Mouse (Mus musculus) bone marrow, adult 2 months (tissue): ENCODE data around the gene Actr1a. TPM values are rescaled to one million over a fixed set of nuclear protein-coding genes. Genes with fewer than 3 reads are reported as not detected.

Experiments
- H3K27ac ChIP-seq: fragments of 200-500 bp; 2 replicates; pipeline ENCODE4 v1.5.1; 2012; ENCODE audit warnings: low read depth, mild to moderate bottlenecking, control low read depth, inconsistent platforms, low read length; ENCODE audit not compliant: control insufficient read depth, poor library complexity, insufficient read depth
- H3K4me1 ChIP-seq: fragments of 200-500 bp; 2 replicates; pipeline ENCODE4 v1.6.1; 2011; ENCODE audit warnings: low read length; ENCODE audit not compliant: control insufficient read depth, insufficient read depth
- H3K4me3 ChIP-seq: fragments of 200-500 bp; replicated peaks from 2 replicates; pipeline ENCODE3; 2011; ENCODE audit warnings: mild to moderate bottlenecking, low read depth, low read length, control low read depth; ENCODE audit not compliant: control insufficient read depth
- CTCF ChIP-seq: fragments of 200-500 bp; IDR thresholded peaks from 2 replicates; pipeline ENCODE4 v1.5.1; 2011; ENCODE audit warnings: low read length, control low read depth; ENCODE audit not compliant: control insufficient read depth, insufficient read depth
- POLR2A ChIP-seq: fragments of 200-500 bp; IDR thresholded peaks from 2 replicates; pipeline ENCODE4 v1.6.1; 2011; ENCODE audit warnings: low read depth, mild to moderate bottlenecking, control low read depth, low read length, borderline replicate concordance; ENCODE audit not compliant: control insufficient read depth
- WGBS: fragments of 180-500 bp; shearing (Covaris S2); methylation state at CpG from one replicate; pipeline ENCODE4 v1.1.7; 2018; 5-methylcytosine and 5-hydroxymethylcytosine counted together
- polyA plus RNA-seq: library from polyadenylated mRNA; stranded (reverse); fragments of >200 nt; gene quantifications from 2 replicates; pipeline ENCODE4 v1.2.4, GENCODE M21; 2011; ENCODE audit warnings: low replicate concordance; ENCODE audit not compliant: missing spikeins, insufficient read depth, insufficient read length

Actr1a gene
- polyA plus RNA-seq, 1 experiment, result 53.5 TPM

- H3K27ac ChIP-seq, result no peak overlapping the region
- 83% methylated on average over 12 of the region's 12 CpGs for WGBS
- H3K4me3 ChIP-seq, result no peak overlapping the region
- no peaks in the 10 kb centered on the region for H3K4me1 ChIP-seq
- TF ChIP-seq CTCF, result no peak
- TF ChIP-seq POLR2A, result no peak
Observed at GRCm38 (mm10) chr19:46426488-46426887, 30.9 kb upstream of the Actr1a start.

- WGBS, result 91% methylated on average over 8 of the region's 8 CpGs
- H3K4me1 ChIP-seq, result no peaks in the 10 kb centered on the region
- H3K4me3 ChIP-seq, result no peak overlapping the region
- no peak for TF ChIP-seq POLR2A
- no peak for TF ChIP-seq CTCF
- no peak overlapping the region for H3K27ac ChIP-seq
Observed at GRCm38 (mm10) chr19:46425266-46425665, 29.7 kb upstream of the Actr1a start.

DNA sequence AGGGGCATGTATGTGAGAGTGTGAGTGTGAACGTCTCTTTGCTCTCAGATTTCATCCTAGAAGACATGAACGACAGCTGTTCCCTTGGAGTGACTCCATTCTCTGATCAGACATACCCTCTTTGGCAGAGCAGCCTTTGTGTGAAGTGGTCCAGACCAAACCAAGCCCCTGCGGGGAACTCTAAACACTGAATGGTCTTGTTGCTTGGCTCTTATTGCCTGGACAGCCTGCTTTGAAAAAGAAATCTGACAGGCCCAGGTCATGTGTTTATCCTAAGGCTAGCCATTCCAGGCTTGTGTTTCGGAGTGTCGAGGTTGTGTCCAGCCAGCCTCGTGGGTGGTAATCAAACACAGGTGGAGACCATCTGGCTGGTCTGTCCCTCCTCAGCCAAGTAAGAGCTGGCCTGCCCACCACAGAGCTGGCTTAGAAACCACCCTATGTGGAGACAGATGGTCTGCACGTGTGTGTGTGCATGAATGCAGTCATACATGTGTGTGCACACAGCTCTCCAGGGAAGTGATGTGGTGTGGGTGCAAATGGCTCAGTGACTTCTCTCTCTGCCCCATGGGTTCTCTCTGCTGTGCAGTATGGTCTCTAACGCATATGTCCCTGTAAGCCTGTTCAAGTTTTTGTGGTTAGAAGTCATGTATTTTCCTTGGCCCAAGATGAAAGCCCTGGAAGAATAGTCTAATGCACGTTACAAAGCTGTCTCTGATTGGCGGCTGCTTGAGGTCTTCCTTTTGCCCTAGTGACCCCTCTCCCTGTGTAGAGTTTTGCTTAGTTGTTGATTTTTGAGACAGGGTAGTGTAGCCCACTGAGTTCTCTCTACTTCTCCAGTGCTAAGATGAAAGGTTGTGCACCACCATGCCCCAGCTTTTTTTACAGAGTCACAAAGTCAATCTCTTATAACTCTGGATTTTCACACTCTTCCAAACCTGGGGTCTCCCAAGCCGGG, 27.1 kb upstream of the Actr1a start:
- H3K4me3 ChIP-seq, result no peak overlapping the region
- no peak overlapping the region for H3K27ac ChIP-seq
- no peaks in the 10 kb centered on the region for H3K4me1 ChIP-seq
- TF ChIP-seq CTCF (no peak), POLR2A (no peak)
- WGBS, result 82% methylated on average over 11 of the region's 11 CpGs

DNA sequence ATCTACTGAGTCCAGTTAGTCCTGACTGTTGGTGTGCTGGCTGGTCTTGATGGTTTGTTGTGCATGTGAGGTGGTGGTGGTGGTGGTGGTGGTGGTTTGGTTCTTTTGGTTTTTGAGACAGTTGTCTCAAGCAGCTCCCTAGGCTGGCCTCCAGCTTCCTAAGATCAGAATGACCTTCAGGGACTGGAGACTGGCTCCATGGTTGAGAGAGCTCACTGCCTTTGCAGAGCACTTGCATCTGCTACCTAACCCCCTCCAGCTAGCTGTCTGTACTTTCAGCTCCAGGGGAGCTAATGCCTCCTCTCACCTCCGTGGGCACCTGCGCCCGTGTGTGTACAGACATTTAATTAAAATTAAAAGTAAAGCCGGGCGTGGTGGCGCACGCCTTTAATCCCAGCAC, 24.9 kb upstream of the Actr1a start:
- no peak for TF ChIP-seq CTCF
- Histone ChIP-seq H3K27ac (no peak overlapping the region), H3K4me1 (no peaks in the 10 kb centered on the region), H3K4me3 (no peak overlapping the region)
- 86% methylated on average over 7 of the region's 7 CpGs for WGBS

- Histone ChIP-seq H3K4me1 (no peaks in the 10 kb centered on the region), H3K27ac (no peak overlapping the region), H3K4me3 (no peak overlapping the region)
- 73% methylated on average over 4 of the region's 4 CpGs for WGBS
- TF ChIP-seq POLR2A, result no peak
- TF ChIP-seq CTCF, result no peak
Observed at GRCm38 (mm10) chr19:46418051-46418450, 22.5 kb upstream of the Actr1a start.

GRCm38 (mm10) chr19:46416276-46416675, 20.7 kb upstream of the Actr1a start:
- Histone ChIP-seq H3K4me3 (no peak overlapping the region), H3K27ac (no peak overlapping the region), H3K4me1 (no peaks in the 10 kb centered on the region)
- TF ChIP-seq CTCF, result no peak
- TF ChIP-seq POLR2A, result no peak
- WGBS, result 88% methylated on average over 9 of the region's 9 CpGs

DNA sequence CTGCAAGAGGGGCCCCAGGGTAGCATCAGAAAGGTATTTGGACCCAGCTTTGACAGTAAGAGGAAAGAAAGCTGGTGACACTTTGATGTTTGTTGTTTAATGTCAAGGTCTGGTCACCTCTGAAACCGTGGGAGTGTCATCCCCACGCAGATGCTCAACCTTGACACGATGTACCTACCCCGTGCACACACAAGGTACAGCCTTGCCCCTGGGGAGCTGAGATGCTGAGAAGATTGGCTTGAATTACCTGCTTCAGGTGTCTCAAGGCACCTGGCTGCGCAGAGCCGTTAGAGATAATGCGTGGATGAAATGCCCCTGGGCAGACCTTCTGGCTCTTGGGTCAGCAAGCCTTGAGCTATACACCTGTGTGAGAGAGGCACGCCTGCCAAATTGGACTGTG, 18.9 kb upstream of the Actr1a start:
- no peak overlapping the region for H3K4me3 ChIP-seq
- TF ChIP-seq POLR2A (no peak), CTCF (no peak)
- H3K27ac ChIP-seq, result no peak overlapping the region
- 88% methylated on average over 8 of the region's 8 CpGs for WGBS
- H3K4me1 ChIP-seq, result no peaks in the 10 kb centered on the region

GRCm38 (mm10) chr19:46413969-46414368, 18.4 kb upstream of the Actr1a start:
- H3K4me1 ChIP-seq, result no peaks in the 10 kb centered on the region
- no peak for TF ChIP-seq POLR2A
- TF ChIP-seq CTCF, result no peak
- WGBS, result 86% methylated on average over 2 of the region's 2 CpGs
- H3K27ac ChIP-seq, result no peak overlapping the region
- H3K4me3 ChIP-seq, result no peak overlapping the region

DNA sequence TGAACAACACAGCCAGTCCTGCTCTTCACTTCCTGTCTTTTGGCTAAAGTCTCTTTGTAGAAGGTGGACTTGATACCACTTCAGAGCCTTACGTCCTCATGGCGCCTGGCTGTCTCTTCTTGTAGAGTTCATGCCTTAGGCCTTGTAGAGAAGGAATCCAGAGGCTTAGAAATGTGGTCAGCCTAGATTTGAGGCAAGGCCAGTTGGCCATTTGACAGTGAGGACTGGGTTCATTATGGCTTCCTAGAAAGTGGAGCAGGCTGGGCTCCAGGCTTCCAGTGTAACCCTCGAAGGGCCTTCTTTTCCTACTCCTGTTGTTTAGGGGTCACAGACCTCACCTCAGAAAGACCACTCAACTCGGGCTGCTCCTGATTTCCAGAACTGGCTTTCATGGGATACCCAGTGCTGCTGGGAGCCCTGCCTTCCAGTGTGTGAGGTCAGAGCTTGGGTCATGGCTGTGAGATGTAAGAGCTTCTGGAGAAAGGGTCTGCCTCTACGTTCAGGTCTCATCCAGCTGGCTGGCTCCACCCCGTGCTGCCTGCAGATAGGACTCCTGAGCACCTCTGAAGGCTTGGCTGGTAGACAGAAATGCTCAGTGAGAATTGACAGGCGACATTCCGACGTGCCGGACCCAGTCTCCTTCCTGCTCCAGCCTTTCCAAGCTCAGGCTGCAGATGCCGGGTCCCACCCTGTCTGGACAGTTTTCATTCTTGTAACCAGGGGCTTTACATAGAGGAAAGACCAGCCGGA, 16.7 kb upstream of the Actr1a start:
- TF ChIP-seq CTCF (no peak), POLR2A (no peak)
- no peak overlapping the region for H3K27ac ChIP-seq
- no peaks in the 10 kb centered on the region for H3K4me1 ChIP-seq
- WGBS, result 83% methylated on average over 12 of the region's 12 CpGs
- no peak overlapping the region for H3K4me3 ChIP-seq
